Mouse (Mus musculus) embryonic facial prominence, embryonic 11.5 days (tissue): ENCODE measurements at regions not wholly inside any gene's neighbourhood (a gene's known extent, or its start where the extent isn't known, plus 50 kb on each side); places are given as distances from the start of the nearest gene placed in this dataset.
A peak's percentile ranks its signal among the peaks of the same experiment; 100 is the strongest.

Experiments used
- ATAC-seq: fragments of 200-750 bp; cut with Nextera tagmentation; replicated peaks from 2 replicates; pipeline ENCODE4 v1.8.0; 2017; ENCODE audit warnings: low read depth; ENCODE audit not compliant: insufficient number of reproducible peaks, low FRiP score, low TSS enrichment
- DNase-seq: peaks from one replicate; pipeline ENCODE4 v3.0.0-alpha.2; 2015; ENCODE audit warnings: low spot score
- H3K27ac ChIP-seq: fragments of 300-500 bp; sonication (generic); replicated peaks from 2 replicates; pipeline ENCODE4 v1.5.1; 2014; ENCODE audit warnings: mild to moderate bottlenecking, low read depth, low read length, control low read depth
- H3K27me3 ChIP-seq: fragments of 300-500 bp; sonication (generic); 2 replicates; pipeline ENCODE4 v1.6.1; 2014; ENCODE audit warnings: mild to moderate bottlenecking, low read length, moderate library complexity, mixed read lengths; ENCODE audit not compliant: control insufficient read depth, insufficient read depth
- H3K36me3 ChIP-seq: fragments of 300-500 bp; sonication (generic); replicated peaks from 2 replicates; pipeline ENCODE4 v1.6.1; 2014; ENCODE audit warnings: low read depth, mild to moderate bottlenecking, low read length, moderate library complexity, mixed read lengths; ENCODE audit not compliant: control insufficient read depth, insufficient read depth
- H3K4me1 ChIP-seq: fragments of 300-500 bp; sonication (generic); 2 replicates; pipeline ENCODE4 v1.6.1; 2014; ENCODE audit warnings: low read length, mixed read lengths; ENCODE audit not compliant: control insufficient read depth, insufficient read depth
- H3K4me2 ChIP-seq: fragments of 300-500 bp; sonication (generic); 2 replicates; pipeline ENCODE4 v1.6.1; 2014; ENCODE audit warnings: low read depth, mild to moderate bottlenecking, control low read depth, low read length, moderate library complexity
- H3K4me3 ChIP-seq: fragments of 300-500 bp; sonication (generic); 2 replicates; pipeline ENCODE4 v1.5.1; 2014; ENCODE audit warnings: low read depth, low read length, control low read depth
- H3K9ac ChIP-seq: fragments of 300-500 bp; sonication (generic); replicated peaks from 2 replicates; pipeline ENCODE4 v1.6.1; 2014; ENCODE audit warnings: mild to moderate bottlenecking, control low read depth, low read length
- H3K9me3 ChIP-seq: fragments of 300-500 bp; sonication (generic); replicated peaks from 2 replicates; pipeline ENCODE4 v1.6.1; 2016; ENCODE audit warnings: mild to moderate bottlenecking, low read length, inconsistent platforms, mixed read lengths; ENCODE audit not compliant: control insufficient read depth
- WGBS: fragments of 180-500 bp; shearing (Covaris S2); extraction: QIAGEN DNeasy Blood & Tissue Kit; methylation state at CpG from one replicate; pipeline ENCODE4 v1.1.7; 2014; 5-methylcytosine and 5-hydroxymethylcytosine counted together

DNA sequence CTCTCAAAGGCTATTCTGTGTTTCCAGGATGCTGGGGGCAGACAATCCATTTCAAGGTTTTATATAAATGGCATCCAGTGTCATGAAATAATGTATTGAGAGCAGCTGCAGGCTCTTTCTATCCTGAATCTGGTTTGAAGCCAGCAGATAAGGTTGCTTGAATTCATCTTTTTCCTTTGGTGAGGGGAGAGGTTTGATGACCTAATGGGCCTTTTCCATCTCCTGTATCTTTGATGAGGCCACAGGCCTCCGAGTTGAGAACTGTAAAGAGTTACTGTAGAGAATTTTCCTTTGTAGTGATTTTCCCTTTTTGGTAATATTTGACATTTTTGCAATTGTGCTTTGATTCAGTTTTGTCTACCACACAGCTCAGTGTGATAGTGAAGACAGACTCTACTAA, 458.8 kb upstream of the 1700008P02Rik start:
- 76% methylated on average over 1 of the region's 1 CpGs for WGBS
- H3K27ac ChIP-seq = no peak overlapping the region
- H3K9ac ChIP-seq = no peak overlapping the region
- no peak overlapping the region for H3K4me3 ChIP-seq
- no peaks in the 10 kb centered on the region for H3K9me3 ChIP-seq
- DNase-seq (no peak), ATAC-seq (no peak)
- no peak overlapping the region for H3K4me2 ChIP-seq
- no peaks in the 10 kb centered on the region for H3K27me3 ChIP-seq
- H3K4me1 ChIP-seq = no peaks in the 10 kb centered on the region
- no peaks in the 10 kb centered on the region for H3K36me3 ChIP-seq

DNA sequence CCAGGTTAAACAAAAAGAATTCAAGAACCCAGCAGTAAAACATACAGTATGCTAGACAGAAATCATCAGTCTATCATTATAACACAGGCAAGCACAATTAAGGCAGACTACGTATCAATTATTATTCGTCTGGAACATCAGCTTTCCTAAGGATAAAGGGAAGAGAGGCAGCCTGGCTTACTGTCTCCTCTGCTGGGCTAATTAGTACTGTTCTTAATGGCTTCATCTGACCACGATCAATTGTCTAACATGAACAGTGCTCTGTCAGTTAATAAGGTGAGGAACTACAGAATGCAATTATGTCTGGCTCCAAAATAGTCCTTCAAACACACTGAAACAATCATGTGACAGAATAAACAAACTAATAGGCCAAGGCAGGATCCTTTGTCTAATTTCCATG, 456.6 kb upstream of the 1700008P02Rik start:
- no peaks in the 10 kb centered on the region for H3K4me1 ChIP-seq
- no peaks in the 10 kb centered on the region for H3K9me3 ChIP-seq
- H3K36me3 ChIP-seq = no peaks in the 10 kb centered on the region
- H3K4me3 ChIP-seq = no peak overlapping the region
- no peaks in the 10 kb centered on the region for H3K27me3 ChIP-seq
- DNase-seq (no peak), ATAC-seq (no peak)
- H3K27ac ChIP-seq = no peak overlapping the region
- WGBS = 59% methylated on average over 3 of the region's 3 CpGs
- no peak overlapping the region for H3K9ac ChIP-seq
- no peak overlapping the region for H3K4me2 ChIP-seq

DNA sequence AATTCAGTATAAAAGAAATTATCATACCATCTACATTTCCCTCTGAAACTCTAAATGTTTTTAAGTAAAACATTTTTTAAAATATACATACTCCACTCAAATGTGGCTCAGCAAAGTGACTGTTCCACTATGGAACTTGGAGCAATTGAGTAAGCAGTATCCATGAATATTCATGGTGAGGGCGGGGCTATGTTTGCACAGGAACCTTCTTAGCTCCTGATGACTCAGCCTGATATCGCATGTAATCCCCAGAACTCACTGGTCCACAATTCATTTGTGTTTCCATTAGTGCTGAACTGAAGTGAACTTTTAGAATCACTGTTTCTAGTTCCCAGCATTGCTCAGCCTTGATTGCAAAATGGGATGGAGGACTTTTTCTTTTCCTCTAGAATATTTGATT, 454.2 kb upstream of the 1700008P02Rik start:
- 80% methylated on average over 2 of the region's 2 CpGs for WGBS
- H3K9me3 ChIP-seq = no peaks in the 10 kb centered on the region
- H3K4me2 ChIP-seq = no peak overlapping the region
- H3K27ac ChIP-seq = no peak overlapping the region
- ATAC-seq (no peak), DNase-seq (no peak)
- no peaks in the 10 kb centered on the region for H3K36me3 ChIP-seq
- H3K4me1 ChIP-seq = no peaks in the 10 kb centered on the region
- no peaks in the 10 kb centered on the region for H3K27me3 ChIP-seq
- no peak overlapping the region for H3K4me3 ChIP-seq
- H3K9ac ChIP-seq = no peak overlapping the region

DNA sequence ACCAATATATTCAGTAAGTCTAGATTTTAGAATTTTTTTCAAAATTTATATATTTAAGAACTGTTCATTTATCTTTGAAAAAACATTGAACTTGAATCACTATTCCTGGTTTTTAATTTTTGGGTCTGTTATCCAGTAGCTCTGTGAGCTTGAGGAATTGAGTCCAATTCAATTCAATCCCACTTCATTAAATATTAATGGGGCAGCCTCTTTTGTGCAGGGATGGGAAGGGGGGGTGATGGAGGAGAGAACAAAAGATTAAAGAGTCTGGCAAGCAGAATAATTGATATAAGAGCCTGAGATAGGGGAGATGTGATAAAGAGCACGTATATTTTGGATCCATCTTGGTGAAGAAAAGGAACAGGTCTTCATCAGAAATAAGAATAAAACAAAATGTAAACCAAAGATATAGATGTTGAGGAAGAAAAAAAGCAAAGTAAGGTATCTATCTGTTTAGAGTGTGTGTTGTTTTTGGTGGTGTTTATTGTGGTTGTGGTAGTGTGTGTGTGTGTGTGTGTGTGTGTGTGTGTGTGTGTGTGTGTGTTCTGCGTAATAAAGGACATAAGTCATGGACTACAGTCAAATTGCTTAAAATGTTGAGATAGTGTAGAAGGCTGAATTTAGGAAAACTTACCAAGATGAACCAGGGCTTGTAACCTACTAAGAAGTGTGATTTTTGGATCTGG, 421.3 kb upstream of the 1700008P02Rik start:
- no peaks in the 10 kb centered on the region for H3K27me3 ChIP-seq
- DNase-seq = no peak
- no peak overlapping the region for H3K27ac ChIP-seq
- ATAC-seq = no peak
- WGBS = 76% methylated on average over 2 of the region's 2 CpGs
- H3K4me3 ChIP-seq = no peak overlapping the region
- no peak overlapping the region for H3K9ac ChIP-seq
- no peaks in the 10 kb centered on the region for H3K36me3 ChIP-seq
- H3K9me3 ChIP-seq = no peaks in the 10 kb centered on the region
- no peaks in the 10 kb centered on the region for H3K4me1 ChIP-seq
- H3K4me2 ChIP-seq = no peak overlapping the region

DNA sequence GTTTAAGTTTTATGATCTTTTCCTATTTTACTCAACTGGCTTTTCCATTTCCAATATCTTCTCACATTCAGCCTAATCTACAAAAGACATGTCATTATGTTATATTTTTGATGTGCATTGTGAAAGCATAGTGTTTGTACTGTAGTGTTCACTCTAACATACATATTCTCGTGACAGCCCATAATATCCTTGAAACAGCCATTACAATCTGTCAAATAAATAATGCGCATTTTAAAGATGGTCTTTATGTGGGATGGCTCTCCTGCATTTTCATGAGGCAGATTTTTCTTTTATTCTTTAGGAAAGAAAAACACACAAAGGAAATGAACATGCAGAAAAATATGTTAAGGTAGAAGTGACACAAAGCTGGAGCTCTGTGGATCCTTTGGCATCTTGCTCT, 415.6 kb upstream of the 1700008P02Rik start:
- H3K9ac ChIP-seq = no peak overlapping the region
- H3K9me3 ChIP-seq = no peaks in the 10 kb centered on the region
- no peak overlapping the region for H3K4me2 ChIP-seq
- no peak for DNase-seq
- no peak for ATAC-seq
- no peak overlapping the region for H3K27ac ChIP-seq
- no peaks in the 10 kb centered on the region for H3K27me3 ChIP-seq
- no peaks in the 10 kb centered on the region for H3K36me3 ChIP-seq
- 77% methylated on average over 2 of the region's 2 CpGs for WGBS
- H3K4me1 ChIP-seq = no peaks in the 10 kb centered on the region
- no peak overlapping the region for H3K4me3 ChIP-seq

DNA sequence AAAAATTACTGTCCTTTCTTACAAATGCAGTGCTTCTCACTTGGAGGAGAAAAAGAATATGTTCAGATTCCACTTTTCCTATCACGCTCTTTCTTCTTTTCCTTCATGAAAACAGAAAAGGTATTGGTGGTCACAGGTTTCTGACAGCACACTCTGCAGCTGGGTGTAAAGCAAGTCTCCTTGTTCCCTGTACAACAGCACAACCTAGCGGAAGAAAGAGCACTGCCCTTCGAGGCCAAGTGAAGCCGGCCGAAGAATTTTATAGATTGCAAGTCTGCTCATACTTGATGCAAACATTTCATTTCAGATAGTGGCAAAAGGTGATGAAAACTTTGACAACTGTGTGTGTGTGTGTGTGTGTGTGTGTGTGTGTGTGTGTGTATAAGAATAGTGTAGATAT, 407.6 kb upstream of the 1700008P02Rik start:
- Histone ChIP-seq H3K4me3 (no peak overlapping the region), H3K9ac (no peak overlapping the region), H3K4me2 (no peak overlapping the region), H3K36me3 (no peaks in the 10 kb centered on the region), H3K9me3 (no peaks in the 10 kb centered on the region), H3K27ac (no peak overlapping the region), H3K4me1 (no peaks in the 10 kb centered on the region), H3K27me3 (no peaks in the 10 kb centered on the region)
- ATAC-seq (0 out of 2 replicates have a peak, but pooled peaks have one; percentile 59), DNase-seq (peak; percentile 83)
- 29% methylated on average over 5 of the region's 5 CpGs for WGBS

DNA sequence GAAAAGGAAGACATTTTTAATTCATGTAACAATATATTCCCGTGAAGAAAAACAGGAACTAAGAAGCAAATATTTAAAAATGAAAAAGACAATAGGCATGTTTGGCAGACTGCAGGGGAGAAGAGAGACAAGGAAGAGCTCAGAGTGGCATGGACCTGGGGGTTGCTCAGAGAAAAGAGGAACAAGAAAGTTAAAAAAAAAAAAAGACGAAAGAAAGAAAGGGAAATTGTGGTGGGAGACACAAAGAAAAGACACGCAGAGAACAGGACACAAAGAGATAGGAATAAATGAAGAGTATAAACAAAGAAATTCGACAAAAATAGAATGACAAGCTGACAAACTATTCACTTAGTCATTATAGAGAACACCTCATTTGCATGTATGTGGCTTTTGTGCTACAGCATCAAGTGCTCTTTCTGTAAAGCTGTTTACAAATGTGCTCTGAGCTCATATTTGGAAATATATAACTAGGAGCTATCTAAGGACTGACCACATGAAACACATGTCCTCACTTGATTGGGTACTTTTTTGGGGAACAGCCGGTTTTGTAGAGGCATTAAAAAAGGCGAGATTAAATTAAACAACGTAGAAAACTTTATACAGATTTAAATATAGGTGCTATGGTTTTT, 394.2 kb upstream of the 1700008P02Rik start:
- DNase-seq = no peak
- H3K27ac ChIP-seq = no peak overlapping the region
- no peaks in the 10 kb centered on the region for H3K36me3 ChIP-seq
- ATAC-seq = no peak
- H3K4me1 ChIP-seq = no peaks in the 10 kb centered on the region
- H3K9ac ChIP-seq = no peak overlapping the region
- H3K4me2 ChIP-seq = no peak overlapping the region
- no peaks in the 10 kb centered on the region for H3K9me3 ChIP-seq
- H3K27me3 ChIP-seq = no peaks in the 10 kb centered on the region
- WGBS = 60% methylated on average over 7 of the region's 7 CpGs
- H3K4me3 ChIP-seq = no peak overlapping the region

DNA sequence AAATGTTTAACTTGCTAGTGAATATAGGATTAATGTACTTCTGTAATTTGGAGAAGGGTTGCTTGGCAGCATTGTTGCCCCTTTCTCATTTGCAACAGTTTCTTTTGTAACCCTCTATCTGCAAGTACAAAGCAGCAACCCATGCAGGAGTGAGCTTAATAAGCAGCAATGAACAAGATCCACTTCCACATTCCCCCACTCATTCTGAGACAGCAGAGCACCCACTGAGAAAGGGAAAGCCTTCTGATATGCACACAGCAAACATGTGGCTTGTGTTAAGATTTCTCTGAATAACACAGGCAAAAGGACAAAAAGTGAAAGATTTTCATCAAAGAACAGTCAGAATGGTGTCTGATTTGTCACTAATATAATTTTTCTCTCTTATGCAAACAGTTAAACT, 393.3 kb upstream of the 1700008P02Rik start:
- no peaks in the 10 kb centered on the region for H3K4me1 ChIP-seq
- no peak overlapping the region for H3K27ac ChIP-seq
- H3K9ac ChIP-seq = no peak overlapping the region
- no peaks in the 10 kb centered on the region for H3K9me3 ChIP-seq
- H3K4me2 ChIP-seq = no peak overlapping the region
- H3K4me3 ChIP-seq = no peak overlapping the region
- no peaks in the 10 kb centered on the region for H3K36me3 ChIP-seq
- DNase-seq (peak; percentile 47), ATAC-seq (no peak)
- H3K27me3 ChIP-seq = no peaks in the 10 kb centered on the region
